Comparison of ENCODE assay signal across 21 mouse cellular contexts in genomic region chr8:89565147-89565826, GRCm38 (mm10).
"Had no signal": no experiment of that assay in that cellular context is flagged by ENCODE, and none has a peak within 500 bp of the region (broad histone marks: within the 10 kb centered on the region; RNA-seq: fewer than 3 reads in every experiment).

No protein-coding gene starts in this region.

- H3K4me1 ChIP-seq: limb, embryonic 15.5 days; megakaryocyte, embryonic 14.5 days had no signal

- H3K4me3 ChIP-seq: limb, embryonic 12.5 days; limb, embryonic 15.5 days; megakaryocyte, embryonic 14.5 days; midbrain, embryonic 12.5 days; midbrain, embryonic 15.5 days; neural tube, embryonic 12.5 days; neural tube, embryonic 15.5 days had no signal

- H3K27me3 ChIP-seq: megakaryocyte, embryonic 14.5 days; neural tube, embryonic 12.5 days had no signal

- H3K4me2 ChIP-seq: limb, embryonic 12.5 days; limb, embryonic 15.5 days; liver, embryonic 11.5 days; lung, embryonic 14.5 days; midbrain, embryonic 12.5 days; midbrain, embryonic 15.5 days; neural tube, embryonic 12.5 days; neural tube, embryonic 15.5 days had no signal

- H3K36me3 ChIP-seq: limb, embryonic 12.5 days; limb, embryonic 15.5 days; midbrain, embryonic 12.5 days; midbrain, embryonic 15.5 days; neural tube, embryonic 12.5 days; neural tube, embryonic 15.5 days had no signal

- H3K9me3 ChIP-seq: limb, embryonic 12.5 days; limb, embryonic 15.5 days; megakaryocyte, embryonic 14.5 days; midbrain, embryonic 12.5 days; midbrain, embryonic 15.5 days; neural tube, embryonic 12.5 days; neural tube, embryonic 15.5 days had no signal

- H3K27ac ChIP-seq: limb, embryonic 12.5 days; limb, embryonic 15.5 days; liver, embryonic 14.5 days; midbrain, embryonic 12.5 days; midbrain, embryonic 15.5 days; neural tube, embryonic 12.5 days; neural tube, embryonic 15.5 days had no signal

- DNase-seq: kidney, adult 9 months; kidney, postnatal 14 days; kidney, postnatal 4 days; liver, postnatal 0 days; lung, embryonic 14.5 days; lung, postnatal 36 days; retina, postnatal 1 day; right cerebral cortex, postnatal 25 days; spleen, adult 18-20 months; thymus, adult 18-20 months; thymus, postnatal 36 days had no signal

- H3K9ac ChIP-seq: limb, embryonic 12.5 days; limb, embryonic 15.5 days; liver, embryonic 14.5 days; liver, postnatal 0 days; lung, embryonic 14.5 days; midbrain, embryonic 12.5 days; midbrain, embryonic 15.5 days; neural tube, embryonic 12.5 days; neural tube, embryonic 15.5 days had no signal

- ATAC-seq: liver, postnatal 0 days; lung, postnatal 0 days; midbrain, embryonic 15.5 days had no signal
